Mouse (Mus musculus): ENCODE measurements at regions not wholly inside any gene's neighbourhood (a gene's known extent, or its start where the extent isn't known, plus 50 kb on each side); places are given as distances from the start of the nearest gene placed in this dataset.

- H3K36me3 ChIP-seq (ENCODE audit: control insufficient read depth, insufficient read depth, low read length): no peaks in the 10 kb centered on the region
- no peaks in the 10 kb centered on the region for H3K27me3 ChIP-seq (replicated peaks; ENCODE audit: control insufficient read depth, insufficient read depth, low read length)
- TF ChIP-seq CTCF (conservative IDR thresholded peaks at IDR 0.05; ENCODE audit: insufficient read depth, insufficient read length, low read depth, low read length) (no peak), POLR2A (IDR thresholded peaks at IDR 0.05; ENCODE audit: low read depth, low read length) (no peak)
- no peaks in the 10 kb centered on the region for H3K4me1 ChIP-seq (ENCODE audit: control insufficient read depth, insufficient read depth, low read length)
- H3K27ac ChIP-seq (ENCODE audit: insufficient read depth, low read depth, low read length): no peak overlapping the region
- H3K4me3 ChIP-seq (ENCODE audit: insufficient read depth, low read depth, low read length): no peak overlapping the region
- WGBS: 90% methylated on average over 6 of the region's 6 CpGs
- DNase-seq: no peak
Measured at GRCm38 (mm10) chr2:173857006-173857405, 119.7 kb downstream of the Vapb start.

- TF ChIP-seq POLR2A (IDR thresholded peaks at IDR 0.05; ENCODE audit: low read depth, low read length): no peak
- no peaks in the 10 kb centered on the region for H3K27me3 ChIP-seq (replicated peaks; ENCODE audit: control insufficient read depth, insufficient read depth, low read length)
- no peak overlapping the region for H3K27ac ChIP-seq (ENCODE audit: insufficient read depth, low read depth, low read length)
- no peaks in the 10 kb centered on the region for H3K4me1 ChIP-seq (ENCODE audit: control insufficient read depth, insufficient read depth, low read length)
- H3K36me3 ChIP-seq (ENCODE audit: control insufficient read depth, insufficient read depth, low read length): no peaks in the 10 kb centered on the region
- no peak for DNase-seq
- no peak overlapping the region for H3K4me3 ChIP-seq (ENCODE audit: insufficient read depth, low read depth, low read length)
- WGBS: 84% methylated on average over 3 of the region's 3 CpGs
Measured at GRCm38 (mm10) chr2:173873048-173873447, 135.7 kb downstream of the Vapb start.
